Mouse (Mus musculus): ENCODE data around the gene Zfp683. TPM values are rescaled to one million over a fixed set of nuclear protein-coding genes. Genes with fewer than 3 reads are reported as not detected.

Zfp683 gene
- polyA plus RNA-seq, 1 experiment from 2014 or later: not detected

DNA sequence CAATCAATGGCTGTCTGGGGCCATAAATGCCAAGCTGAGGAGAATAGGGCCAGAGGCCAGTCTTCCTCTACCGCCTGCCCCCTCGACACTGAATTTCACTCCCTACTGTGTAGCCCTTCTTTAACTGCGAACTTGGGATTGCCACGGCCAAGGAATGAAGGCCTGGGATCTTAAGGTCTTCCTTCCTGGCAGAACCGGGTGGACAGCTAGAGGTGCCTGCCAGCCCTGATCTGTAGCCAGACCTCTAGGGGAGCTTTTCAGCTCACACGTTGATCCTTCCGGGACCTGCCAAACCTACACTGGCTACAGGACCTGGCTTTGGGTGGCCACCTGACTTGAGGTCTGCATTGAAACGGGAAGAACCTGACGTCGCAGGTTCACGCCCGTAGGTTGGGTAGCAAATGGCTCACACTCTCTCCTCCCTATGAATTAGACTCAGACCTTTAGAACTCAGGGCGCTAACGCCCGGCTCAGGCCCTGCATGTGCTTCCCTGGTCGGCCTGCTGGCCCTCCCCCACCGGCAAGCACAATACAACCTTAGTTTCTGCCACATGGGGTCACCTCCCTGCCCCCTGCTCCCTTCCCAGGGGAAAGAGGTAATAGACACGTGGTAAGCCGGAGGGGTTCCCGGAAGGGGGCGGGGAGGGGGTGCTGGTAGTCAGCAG is 36.3 kb upstream of the Zfp683 start:
- no peak for ATAC-seq (ENCODE audit: insufficient number of reproducible peaks, insufficient read depth, low FRiP score, low read depth)

DNA sequence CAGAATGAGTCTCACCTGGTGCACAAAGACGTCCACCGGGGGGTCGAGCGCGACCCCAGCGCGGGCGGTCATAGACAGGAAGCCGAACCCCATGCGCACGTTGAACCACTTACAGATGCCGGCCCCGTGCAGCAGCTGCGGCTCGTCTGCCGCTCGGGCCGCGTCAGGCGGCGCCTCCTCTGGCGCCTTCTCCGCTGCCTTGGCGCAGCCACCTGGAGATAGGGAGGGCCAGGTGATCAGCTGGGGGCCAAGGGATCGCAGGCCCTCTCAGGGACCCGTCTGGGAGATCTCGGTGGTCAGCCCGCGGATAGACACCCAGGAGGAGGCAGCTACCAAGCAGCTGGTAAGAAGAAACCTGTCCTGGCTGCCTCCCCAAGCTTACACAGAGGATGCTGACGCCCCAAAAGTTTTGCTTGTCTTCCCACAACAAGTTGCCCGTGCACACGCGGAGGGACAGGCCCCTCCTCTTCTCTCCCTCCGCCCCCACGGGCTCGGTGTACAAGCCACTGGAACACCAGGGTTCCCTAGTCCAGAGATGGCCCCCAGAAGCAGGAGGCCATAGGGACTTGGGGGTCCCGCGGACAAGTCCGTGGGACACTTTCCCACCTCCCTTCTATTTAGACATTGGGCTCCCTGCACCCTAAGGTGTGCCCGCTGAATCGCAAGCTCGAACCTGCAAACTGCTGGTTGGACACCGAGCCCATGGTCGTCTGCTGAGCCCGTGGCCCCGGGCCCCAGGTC is 35.4 kb upstream of the Zfp683 start:
- peak overlapping the region; percentile 40 for H3K4me2 ChIP-seq (replicated peaks; ENCODE audit: low read depth, low read length)
- no peaks in the 10 kb centered on the region for H3K9me3 ChIP-seq (ENCODE audit: control insufficient read depth, low read depth, low read length)
- H3K4me3 ChIP-seq (ENCODE audit: low read depth, low read length): peak overlapping the region; percentile 19
- ATAC-seq (ENCODE audit: insufficient number of reproducible peaks, insufficient read depth, low FRiP score, low read depth): no peak
- no peak overlapping the region for H3K9ac ChIP-seq (replicated peaks; ENCODE audit: low read depth, low read length)
- peaks cover 14% of the 10 kb centered on the region; the same call in 1 of the 2 replicates for H3K4me1 ChIP-seq (ENCODE audit: control insufficient read depth, insufficient read depth, low read length)
- under 1% methylated on average over 46 of the region's 46 CpGs for WGBS
- H3K27me3 ChIP-seq (ENCODE audit: control insufficient read depth, insufficient read depth, low read length): peaks cover 9% of the 10 kb centered on the region; the same call in 1 of the 2 replicates
- H3K27ac ChIP-seq (ENCODE audit: low read length): no peak overlapping the region
- H3K36me3 ChIP-seq (ENCODE audit: control insufficient read depth, insufficient read depth, low read length): no peaks in the 10 kb centered on the region

More for the DNA sequence above, 36.3 kb upstream of the Zfp683 start:
- H3K4me2 ChIP-seq (replicated peaks; ENCODE audit: low read depth, low read length): peak overlapping the region; percentile 40
- H3K9ac ChIP-seq (replicated peaks; ENCODE audit: low read depth, low read length): no peak overlapping the region
- peak overlapping the region; percentile 19; the same call in 1 of the 2 replicates for H3K4me3 ChIP-seq (ENCODE audit: low read depth, low read length)
- H3K27ac ChIP-seq (ENCODE audit: low read length): no peak overlapping the region
- peaks cover 9% of the 10 kb centered on the region; the same call in 1 of the 2 replicates for H3K27me3 ChIP-seq (ENCODE audit: control insufficient read depth, insufficient read depth, low read length)
- H3K4me1 ChIP-seq (ENCODE audit: control insufficient read depth, insufficient read depth, low read length): peaks cover 14% of the 10 kb centered on the region; the same call in 1 of the 2 replicates
- 4% methylated on average over 21 of the region's 21 CpGs for WGBS
- H3K9me3 ChIP-seq (ENCODE audit: control insufficient read depth, low read depth, low read length): no peaks in the 10 kb centered on the region
- no peaks in the 10 kb centered on the region for H3K36me3 ChIP-seq (ENCODE audit: control insufficient read depth, insufficient read depth, low read length)

DNA sequence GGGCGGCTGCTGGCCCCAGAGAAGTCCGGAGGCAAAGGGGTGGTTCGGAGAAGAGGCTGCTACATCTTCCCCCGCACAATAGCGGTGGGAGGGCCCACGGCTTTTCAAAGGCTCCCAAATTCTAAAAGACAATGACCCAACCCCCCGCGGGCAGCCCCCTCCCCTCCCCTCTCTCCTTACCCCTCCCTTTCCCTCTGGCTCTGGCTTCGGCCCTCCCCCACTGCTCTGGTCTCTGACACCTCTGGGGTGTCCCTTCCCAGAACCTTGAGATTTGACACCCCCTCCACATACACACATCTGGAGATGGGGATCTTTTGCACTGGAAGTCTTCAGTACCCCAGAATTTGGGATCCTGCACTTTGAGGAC is 34.9 kb upstream of the Zfp683 start, which contains the start of gene Lin28a:
Gene Lin28a, minus strand, starts transcription at position 63 of the 367 bp plus-strand sequence.
- H3K9ac ChIP-seq (replicated peaks; ENCODE audit: low read depth, low read length): no peak within 1 kb of the TSS
- no peaks in the 10 kb centered on the region for H3K9me3 ChIP-seq (ENCODE audit: control insufficient read depth, low read depth, low read length)
- H3K36me3 ChIP-seq (ENCODE audit: control insufficient read depth, insufficient read depth, low read length): no peaks in the 10 kb centered on the region
- peak within 1 kb of the TSS; percentile 19 for H3K4me3 ChIP-seq (ENCODE audit: low read depth, low read length)
- peaks cover 9% of the 10 kb centered on the region; the same call in 1 of the 2 replicates for H3K27me3 ChIP-seq (ENCODE audit: control insufficient read depth, insufficient read depth, low read length)
- WGBS: 1% methylated on average over 9 of the region's 9 CpGs
- no peak for ATAC-seq (ENCODE audit: insufficient number of reproducible peaks, insufficient read depth, low FRiP score, low read depth)
- no peak within 1 kb of the TSS for H3K27ac ChIP-seq (ENCODE audit: low read length)
- H3K4me1 ChIP-seq (ENCODE audit: control insufficient read depth, insufficient read depth, low read length): peaks cover 14% of the 10 kb centered on the region; the same call in 1 of the 2 replicates
- peak within 1 kb of the TSS; percentile 40 for H3K4me2 ChIP-seq (replicated peaks; ENCODE audit: low read depth, low read length)

DNA sequence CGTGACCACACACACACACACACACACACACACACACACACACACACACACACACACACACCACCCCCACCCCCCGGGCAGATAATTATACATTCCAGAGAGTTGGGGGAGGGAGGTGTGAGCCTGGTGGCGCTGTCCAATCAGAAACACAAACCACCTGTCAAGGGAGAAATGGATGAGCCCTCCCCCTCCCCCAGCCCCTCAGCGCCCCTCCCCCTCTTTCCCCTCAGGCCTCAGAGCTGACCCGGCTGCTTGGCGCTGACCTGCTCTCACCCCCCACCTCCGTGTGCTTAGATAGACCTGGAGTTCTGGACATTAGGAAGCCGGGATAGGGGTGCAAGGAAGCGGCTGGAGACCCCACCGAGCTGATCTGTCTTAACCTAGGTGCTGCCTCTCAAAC is 34.4 kb upstream of the Zfp683 start:
- ATAC-seq (ENCODE audit: insufficient number of reproducible peaks, insufficient read depth, low FRiP score, low read depth): no peak
- Histone ChIP-seq H3K27me3 (ENCODE audit: control insufficient read depth, insufficient read depth, low read length) (peaks cover 9% of the 10 kb centered on the region; the same call in 1 of the 2 replicates), H3K4me2 (replicated peaks; ENCODE audit: low read depth, low read length) (no peak overlapping the region)

DNA sequence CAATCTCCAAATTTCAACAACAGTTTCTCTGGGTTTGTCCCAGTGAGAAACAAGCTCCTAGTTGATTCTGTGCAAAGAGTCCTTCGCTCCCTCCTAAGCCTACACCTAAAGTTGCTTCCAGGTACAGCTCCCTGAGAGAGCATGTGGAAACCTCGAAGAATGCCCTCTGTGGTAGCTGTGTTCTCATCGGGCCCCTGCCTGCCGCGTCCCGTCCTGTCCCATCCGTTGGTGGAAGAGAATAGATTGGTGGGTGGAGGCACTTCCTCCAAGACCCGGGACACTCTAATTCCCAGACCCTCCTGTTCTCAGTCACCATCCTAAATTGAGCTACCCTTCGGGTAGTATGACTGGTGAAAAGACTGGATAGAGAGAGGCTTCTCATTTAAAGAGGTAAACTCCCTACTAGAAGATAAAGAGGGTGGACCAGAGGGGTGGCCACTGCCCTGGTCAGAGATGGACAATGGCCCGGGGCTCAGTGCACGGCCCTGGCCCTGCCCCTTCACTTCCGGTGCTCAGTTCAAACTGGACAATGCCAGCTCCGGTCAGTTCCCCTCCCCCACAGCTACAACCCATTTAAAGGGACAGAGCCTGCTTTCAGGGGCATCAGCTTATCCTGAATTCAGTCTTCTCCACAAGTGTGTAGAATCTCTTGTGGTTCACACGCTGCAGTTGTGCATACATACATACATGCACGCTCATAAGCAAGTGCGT is 33.8 kb upstream of the Zfp683 start:
- ATAC-seq (ENCODE audit: insufficient number of reproducible peaks, insufficient read depth, low FRiP score, low read depth): no peak
- Histone ChIP-seq H3K27me3 (ENCODE audit: control insufficient read depth, insufficient read depth, low read length) (peaks cover 9% of the 10 kb centered on the region; the same call in 1 of the 2 replicates), H3K27ac (ENCODE audit: low read length) (no peak overlapping the region), H3K9ac (replicated peaks; ENCODE audit: low read depth, low read length) (no peak overlapping the region), H3K4me1 (ENCODE audit: control insufficient read depth, insufficient read depth, low read length) (peaks cover 14% of the 10 kb centered on the region; the same call in 1 of the 2 replicates), H3K36me3 (ENCODE audit: control insufficient read depth, insufficient read depth, low read length) (no peaks in the 10 kb centered on the region), H3K4me2 (replicated peaks; ENCODE audit: low read depth, low read length) (no peak overlapping the region), H3K9me3 (ENCODE audit: control insufficient read depth, low read depth, low read length) (no peaks in the 10 kb centered on the region), H3K4me3 (ENCODE audit: low read depth, low read length) (no peak overlapping the region)
- WGBS: 4% methylated on average over 16 of the region's 16 CpGs

More for the DNA sequence above, 34.4 kb upstream of the Zfp683 start:
- Histone ChIP-seq H3K4me1 (ENCODE audit: control insufficient read depth, insufficient read depth, low read length) (peaks cover 14% of the 10 kb centered on the region; the same call in 1 of the 2 replicates), H3K9ac (replicated peaks; ENCODE audit: low read depth, low read length) (no peak overlapping the region), H3K4me3 (ENCODE audit: low read depth, low read length) (no peak overlapping the region), H3K27ac (ENCODE audit: low read length) (no peak overlapping the region), H3K9me3 (ENCODE audit: control insufficient read depth, low read depth, low read length) (no peaks in the 10 kb centered on the region), H3K36me3 (ENCODE audit: control insufficient read depth, insufficient read depth, low read length) (no peaks in the 10 kb centered on the region)
- WGBS: 0% methylated on average over 9 of the region's 10 CpGs

DNA sequence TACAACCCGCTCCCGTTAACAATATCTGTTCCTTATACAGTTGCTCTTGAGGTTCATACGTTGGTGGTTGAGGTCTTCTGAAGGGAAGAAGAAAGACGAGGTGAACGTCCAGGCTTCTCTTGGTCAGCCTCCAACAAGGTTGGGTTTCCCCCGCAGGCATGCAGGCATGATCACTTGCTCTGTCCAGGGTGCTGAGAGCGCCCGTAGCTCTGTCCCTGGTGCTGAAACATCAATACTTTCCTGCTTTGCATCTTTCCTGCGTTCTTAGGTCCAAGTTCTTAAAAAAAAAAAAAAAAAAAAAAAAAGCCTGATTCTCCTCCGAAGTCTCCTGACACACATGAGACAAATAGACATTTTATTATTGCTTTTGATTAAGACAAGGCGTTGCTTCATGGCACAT is 33.0 kb upstream of the Zfp683 start:
- no peak overlapping the region for H3K27ac ChIP-seq (ENCODE audit: low read length)
- peaks cover 9% of the 10 kb centered on the region; the same call in 1 of the 2 replicates for H3K27me3 ChIP-seq (ENCODE audit: control insufficient read depth, insufficient read depth, low read length)
- no peak overlapping the region for H3K4me2 ChIP-seq (replicated peaks; ENCODE audit: low read depth, low read length)
- H3K4me3 ChIP-seq (ENCODE audit: low read depth, low read length): no peak overlapping the region
- H3K9ac ChIP-seq (replicated peaks; ENCODE audit: low read depth, low read length): no peak overlapping the region
- H3K9me3 ChIP-seq (ENCODE audit: control insufficient read depth, low read depth, low read length): no peaks in the 10 kb centered on the region
- H3K36me3 ChIP-seq (ENCODE audit: control insufficient read depth, insufficient read depth, low read length): no peaks in the 10 kb centered on the region
- WGBS: 4% methylated on average over 11 of the region's 11 CpGs
- ATAC-seq (ENCODE audit: insufficient number of reproducible peaks, insufficient read depth, low FRiP score, low read depth): no peak
- H3K4me1 ChIP-seq (ENCODE audit: control insufficient read depth, insufficient read depth, low read length): peaks cover 14% of the 10 kb centered on the region; the same call in 1 of the 2 replicates

DNA sequence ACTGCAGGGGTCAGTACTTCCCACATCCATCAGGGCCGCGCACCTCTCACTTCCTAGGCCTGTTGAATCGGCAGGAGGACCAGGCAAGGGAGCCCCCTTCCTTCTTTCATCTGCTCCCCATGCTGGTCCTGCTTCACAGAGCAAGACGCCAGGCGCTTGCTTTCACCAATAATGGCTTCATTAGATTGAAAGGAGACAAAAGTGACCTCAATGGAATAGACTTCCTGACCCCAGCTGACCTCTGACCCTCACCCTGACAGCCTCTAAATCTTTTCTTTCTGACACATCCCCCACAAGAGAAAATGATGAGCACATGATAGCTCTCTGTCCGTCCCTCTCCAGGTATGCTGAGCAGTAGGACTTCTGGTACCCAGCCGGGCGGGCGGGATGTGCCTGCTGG is 27.8 kb upstream of the Zfp683 start:
- no peak for ATAC-seq (ENCODE audit: insufficient number of reproducible peaks, insufficient read depth, low FRiP score, low read depth)
- no peak overlapping the region for H3K27ac ChIP-seq (ENCODE audit: low read length)
- no peaks in the 10 kb centered on the region for H3K36me3 ChIP-seq (ENCODE audit: control insufficient read depth, insufficient read depth, low read length)
- H3K4me1 ChIP-seq (ENCODE audit: control insufficient read depth, insufficient read depth, low read length): no peaks in the 10 kb centered on the region
- H3K9ac ChIP-seq (replicated peaks; ENCODE audit: low read depth, low read length): no peak overlapping the region
- H3K27me3 ChIP-seq (ENCODE audit: control insufficient read depth, insufficient read depth, low read length): no peaks in the 10 kb centered on the region
- H3K4me2 ChIP-seq (replicated peaks; ENCODE audit: low read depth, low read length): no peak overlapping the region
- 49% methylated on average over 9 of the region's 9 CpGs for WGBS
- H3K4me3 ChIP-seq (ENCODE audit: low read depth, low read length): no peak overlapping the region
- H3K9me3 ChIP-seq (ENCODE audit: control insufficient read depth, low read depth, low read length): no peaks in the 10 kb centered on the region

DNA sequence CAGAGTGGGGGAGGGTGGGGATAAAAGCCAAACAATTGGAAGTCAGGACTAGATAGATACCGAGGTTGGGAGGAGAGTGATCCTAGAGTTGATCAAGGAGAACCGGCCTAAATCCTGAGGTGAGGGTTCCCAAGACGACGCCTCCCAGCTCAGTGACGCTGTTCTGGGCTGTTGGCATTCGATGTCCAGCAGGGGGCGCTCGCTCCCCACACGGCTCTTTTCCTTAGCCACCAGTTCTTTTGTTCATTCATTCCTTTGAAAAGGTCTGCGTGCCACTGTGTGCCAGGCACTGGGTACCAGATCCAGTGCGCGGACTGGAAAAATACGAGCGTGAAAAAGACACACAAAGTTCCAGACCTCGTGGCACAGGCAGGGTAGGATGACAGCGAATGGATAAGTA is 17.7 kb upstream of the Zfp683 start:
- ATAC-seq (ENCODE audit: insufficient number of reproducible peaks, insufficient read depth, low FRiP score, low read depth): 0 out of 2 replicates have a peak, but pooled peaks have one; percentile 28
- Histone ChIP-seq H3K4me1 (ENCODE audit: control insufficient read depth, insufficient read depth, low read length) (no peaks in the 10 kb centered on the region), H3K36me3 (ENCODE audit: control insufficient read depth, insufficient read depth, low read length) (no peaks in the 10 kb centered on the region), H3K4me3 (ENCODE audit: low read depth, low read length) (no peak overlapping the region), H3K27me3 (ENCODE audit: control insufficient read depth, insufficient read depth, low read length) (no peaks in the 10 kb centered on the region), H3K4me2 (replicated peaks; ENCODE audit: low read depth, low read length) (no peak overlapping the region), H3K9ac (replicated peaks; ENCODE audit: low read depth, low read length) (no peak overlapping the region), H3K9me3 (ENCODE audit: control insufficient read depth, low read depth, low read length) (no peaks in the 10 kb centered on the region), H3K27ac (ENCODE audit: low read length) (no peak overlapping the region)
- WGBS: 5% methylated on average over 16 of the region's 16 CpGs

Measured in stomach, embryonic 14.5 days (tissue).